Mouse (Mus musculus) urinary bladder, postnatal 10 days (tissue): ENCODE data around the gene Ift81.

ENCODE experiments used
- DNase-seq: peaks from one replicate; pipeline ENCODE4 v3.0.0; 2022; ENCODE audit warnings: low spot score

Ift81 gene

GRCm38 (mm10) chr5:122516029-122516730 is 98.1 kb downstream of the Ift81 start:
- no peak for DNase-seq

GRCm38 (mm10) chr5:122514127-122514521 is 100.2 kb downstream of the Ift81 start:
- no peak for DNase-seq

- DNase-seq: no peak
Observed at GRCm38 (mm10) chr5:122513421-122514126, 100.7 kb downstream of the Ift81 start.

GRCm38 (mm10) chr5:122512011-122512410 is 102.3 kb downstream of the Ift81 start:
- no peak for DNase-seq

- no peak for DNase-seq
Observed at GRCm38 (mm10) chr5:122511405-122511804, 102.9 kb downstream of the Ift81 start.

- no peak for DNase-seq
Observed at GRCm38 (mm10) chr5:122510651-122511157, 103.6 kb downstream of the Ift81 start.

- DNase-seq: no peak
Observed at GRCm38 (mm10) chr5:122509608-122510007, 104.7 kb downstream of the Ift81 start.

GRCm38 (mm10) chr5:122508861-122509306 is 105.4 kb downstream of the Ift81 start:
- no peak for DNase-seq

- no peak for DNase-seq
Observed at GRCm38 (mm10) chr5:122507396-122507795, 106.9 kb downstream of the Ift81 start.

GRCm38 (mm10) chr5:122506462-122506861 is 107.9 kb downstream of the Ift81 start:
- no peak for DNase-seq

GRCm38 (mm10) chr5:122505554-122505953 is 108.8 kb downstream of the Ift81 start:
- no peak for DNase-seq

GRCm38 (mm10) chr5:122503760-122504119 is 110.6 kb downstream of the Ift81 start:
- DNase-seq: no peak

GRCm38 (mm10) chr5:122503015-122503759 is 111.1 kb downstream of the Ift81 start:
- no peak for DNase-seq

- peak; percentile 73 for DNase-seq
Observed at GRCm38 (mm10) chr5:122502077-122502941, 112.0 kb downstream of the Ift81 start, which contains the start of gene Atp2a2. TSS of gene Atp2a2 (minus strand) at chr5:122502225.

- no peak for DNase-seq
Observed at GRCm38 (mm10) chr5:122501101-122502076, 112.9 kb downstream of the Ift81 start.

GRCm38 (mm10) chr5:122500563-122500962 is 113.8 kb downstream of the Ift81 start:
- no peak for DNase-seq
